Mouse (Mus musculus) cortical plate, adult 2 months (tissue): ENCODE results near the gene Xpa.

Experiments used
- CTCF ChIP-seq: fragments of 200-500 bp; IDR thresholded peaks from 2 replicates; pipeline ENCODE4 v1.5.1; 2011; ENCODE audit warnings: mild to moderate bottlenecking, control low read depth, low read length; ENCODE audit not compliant: insufficient read depth; ENCODE audit errors: extremely low read depth
- POLR2A ChIP-seq: fragments of 200-500 bp; IDR thresholded peaks from 2 replicates; pipeline ENCODE4 v1.6.1; 2011; ENCODE audit warnings: mild to moderate bottlenecking, low read length, control low read depth; ENCODE audit not compliant: insufficient read depth; ENCODE audit errors: extremely low read depth

DNA sequence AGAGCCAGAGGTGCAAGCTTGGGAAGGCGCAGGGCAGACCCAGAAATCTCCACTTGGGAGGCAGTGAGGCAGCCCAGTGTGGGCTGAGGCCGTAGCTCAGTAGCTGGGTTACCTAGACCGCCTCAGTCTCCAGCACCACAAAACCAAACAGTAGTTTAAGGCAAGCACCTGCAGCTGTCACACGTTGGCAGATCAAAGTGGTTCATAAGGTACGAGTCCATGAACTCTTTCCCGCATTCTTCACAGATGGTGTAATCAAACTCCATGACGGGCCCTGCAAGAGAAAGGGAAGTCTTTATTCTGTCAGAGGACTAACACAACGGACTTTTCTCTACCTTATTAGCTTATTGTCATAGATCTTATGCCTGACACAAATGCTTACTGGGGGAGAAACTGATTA is 10.7 kb downstream of the Xpa start:
- TF ChIP-seq CTCF (no peak), POLR2A (no peak)
